Mouse (Mus musculus) erythroblast, embryonic 14.5 days (primary cell): ENCODE results near the gene Abca7.

Experiments
- GATA1 ChIP-seq: IDR thresholded peaks from 2 replicates; pipeline ENCODE4 v1.6.1; 2012; ENCODE audit warnings: low read length, inconsistent platforms, mixed read lengths
- TAL1 ChIP-seq: IDR thresholded peaks from 3 replicates; pipeline ENCODE4 v1.6.1; 2012; ENCODE audit warnings: low read length, inconsistent platforms, mixed read lengths

DNA sequence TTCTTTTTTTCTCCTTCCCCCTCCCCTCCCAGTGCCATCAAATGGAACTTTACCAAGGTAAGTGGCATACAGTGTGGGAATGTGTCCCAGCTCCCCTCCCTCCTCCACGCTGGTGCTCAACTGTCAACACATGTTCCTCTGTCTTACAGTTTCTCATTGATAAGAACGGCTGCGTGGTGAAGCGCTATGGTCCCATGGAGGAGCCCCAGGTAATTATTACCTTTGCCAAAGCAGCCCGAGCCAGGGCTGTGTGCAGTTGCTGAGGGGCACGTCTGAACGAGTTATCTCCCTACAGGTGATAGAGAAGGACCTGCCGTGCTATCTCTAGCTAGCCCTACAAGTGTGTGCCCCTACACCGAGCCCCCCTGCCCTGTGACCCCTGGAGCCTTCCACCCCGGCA is 59.6 kb downstream of the Abca7 start:
- no peak for TF ChIP-seq GATA1
- no peak for TF ChIP-seq TAL1
